Mouse (Mus musculus) hindbrain, embryonic 14.5 days (tissue): ENCODE measurements around the gene Mas1. TPM values are rescaled to one million over a fixed set of nuclear protein-coding genes. Genes with fewer than 3 reads are reported as not detected.

Source experiments
- ATAC-seq: fragments of 200-750 bp; cut with Nextera tagmentation; 2 replicates; pipeline ENCODE4 v1.8.0; 2017; ENCODE audit warnings: moderate number of reproducible peaks, mild to moderate bottlenecking, moderate TSS enrichment, moderate library complexity; ENCODE audit not compliant: low FRiP score
- DNase-seq: peaks from one replicate; pipeline ENCODE4 v3.0.0-alpha.2; 2015; ENCODE audit warnings: low spot score
- H3K27ac ChIP-seq: fragments of 300-500 bp; sonication (generic); 2 replicates; pipeline ENCODE4 v1.5.1; 2014; ENCODE audit warnings: mild to moderate bottlenecking, moderate library complexity
- H3K27me3 ChIP-seq: fragments of 300-500 bp; sonication (generic); 2 replicates; pipeline ENCODE4 v1.6.1; 2014; ENCODE audit warnings: mild to moderate bottlenecking, low read length, mixed read lengths; ENCODE audit not compliant: control insufficient read depth, insufficient read depth
- H3K36me3 ChIP-seq: fragments of 300-500 bp; sonication (generic); replicated peaks from 2 replicates; pipeline ENCODE4 v1.6.1; 2014; ENCODE audit not compliant: control insufficient read depth, insufficient read depth
- H3K4me1 ChIP-seq: fragments of 300-500 bp; sonication (generic); replicated peaks from 2 replicates; pipeline ENCODE4 v1.6.1; 2014; ENCODE audit warnings: antibody characterized with exemption, low read length, mixed read lengths; ENCODE audit not compliant: control insufficient read depth, insufficient read depth
- H3K4me2 ChIP-seq: fragments of 300-500 bp; sonication (generic); replicated peaks from 2 replicates; pipeline ENCODE4 v1.6.1; 2014; ENCODE audit warnings: mild to moderate bottlenecking, moderate library complexity
- H3K4me3 ChIP-seq: fragments of 300-500 bp; sonication (generic); replicated peaks from 2 replicates; pipeline ENCODE4 v1.5.1; 2014; ENCODE audit warnings: mild to moderate bottlenecking, low read length
- H3K9ac ChIP-seq: fragments of 300-500 bp; sonication (generic); 2 replicates; pipeline ENCODE4 v1.6.1; 2014
- H3K9me3 ChIP-seq: fragments of 300-500 bp; sonication (generic); 2 replicates; pipeline ENCODE4 v1.6.1; 2016; ENCODE audit warnings: low read length; ENCODE audit not compliant: control insufficient read depth
- WGBS: fragments of 180-500 bp; shearing (Covaris S2); extraction: QIAGEN DNeasy Blood & Tissue Kit; methylation state at CpG from one replicate; pipeline ENCODE4 v1.1.7; 2014; 5-methylcytosine and 5-hydroxymethylcytosine counted together
- polyA plus RNA-seq: library from polyadenylated mRNA; unstranded; fragments of >200 nt; fragmentation: Nextera tagmentation; extraction: Ambion mirVana; gene quantifications from 2 replicates; pipeline ENCODE4 v1.2.1, GENCODE M21; 2014

Mas1 gene
- 0.31 TPM in 1 of 2 replicates, not detected in the other for polyA plus RNA-seq

- H3K4me3 ChIP-seq = no peak within 1 kb of the TSS
- no peak for DNase-seq
- no peaks in the 10 kb centered on the region for H3K27me3 ChIP-seq
- H3K9me3 ChIP-seq = no peaks in the 10 kb centered on the region
- no peak within 1 kb of the TSS for H3K27ac ChIP-seq
- H3K9ac ChIP-seq = no peak within 1 kb of the TSS
- no peaks in the 10 kb centered on the region for H3K36me3 ChIP-seq
- no peak within 1 kb of the TSS for H3K4me2 ChIP-seq
- no peaks in the 10 kb centered on the region for H3K4me1 ChIP-seq
- no peak for ATAC-seq
- 68% methylated on average over 2 of the region's 2 CpGs for WGBS
Measured at GRCm38 (mm10) chr17:12868043-12868442, at the start of gene Mas1. Mas1 (minus strand) TSS chr17:12868143.

- peak overlapping the region; percentile 94 for H3K4me3 ChIP-seq
- ATAC-seq (peak; percentile 58), DNase-seq (peak; percentile 32)
- peaks cover 19% of the 10 kb centered on the region for H3K4me1 ChIP-seq
- H3K27me3 ChIP-seq = no peaks in the 10 kb centered on the region
- H3K9me3 ChIP-seq = no peaks in the 10 kb centered on the region
- H3K9ac ChIP-seq = peak overlapping the region; percentile 97
- peak overlapping the region; percentile 92 for H3K4me2 ChIP-seq
- peaks cover 63% of the 10 kb centered on the region for H3K36me3 ChIP-seq
- under 1% methylated on average over 40 of the region's 40 CpGs for WGBS
- H3K27ac ChIP-seq = peak overlapping the region; percentile 92
Measured at GRCm38 (mm10) chr17:12916588-12917380, 48.8 kb upstream of the Mas1 start.

DNA sequence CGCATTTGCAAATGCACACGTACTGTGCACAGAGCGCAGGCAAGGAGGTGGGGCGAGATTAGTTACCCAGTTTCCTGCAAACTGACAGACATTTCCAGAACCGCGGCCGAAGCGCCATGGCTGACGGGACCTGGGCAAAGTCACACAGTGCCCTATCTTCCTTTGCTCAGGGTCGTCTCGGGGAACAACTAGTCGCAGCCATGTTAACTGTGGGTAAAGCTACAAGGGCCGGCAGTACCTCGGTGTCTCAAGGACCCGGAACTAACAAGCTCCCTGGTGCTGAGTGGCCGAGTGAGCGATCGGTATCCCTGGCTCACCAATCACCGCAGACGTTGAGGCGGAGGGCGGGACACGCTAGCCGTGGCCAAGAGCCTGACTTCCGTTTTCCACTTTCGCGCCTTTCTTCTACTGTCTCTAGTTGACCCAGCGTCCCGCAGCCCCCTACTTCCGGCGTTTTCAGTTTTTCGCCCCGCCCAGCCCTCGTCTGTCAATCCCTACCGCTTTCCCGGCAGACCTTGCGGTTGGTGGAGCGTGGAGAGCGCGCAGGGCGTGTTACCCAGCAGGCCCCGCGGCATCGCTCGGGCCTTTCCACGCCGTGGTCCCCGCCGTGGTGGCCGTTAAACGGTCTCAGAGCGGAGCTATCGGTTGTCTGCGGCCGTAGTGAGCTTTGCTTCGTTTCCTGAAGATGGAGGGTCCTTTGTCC is 48.1 kb upstream of the Mas1 start, which contains the start of gene Mrpl18:
Gene Mrpl18, minus strand, starts transcription at position 465 of the 703 bp plus-strand sequence.
- Histone ChIP-seq H3K4me1 (peaks cover 19% of the 10 kb centered on the region), H3K9ac (peak within 1 kb of the TSS; percentile 97), H3K27ac (peak within 1 kb of the TSS; percentile 92), H3K36me3 (peaks cover 63% of the 10 kb centered on the region), H3K4me2 (peak within 1 kb of the TSS; percentile 92), H3K9me3 (no peaks in the 10 kb centered on the region), H3K27me3 (no peaks in the 10 kb centered on the region), H3K4me3 (peak within 1 kb of the TSS; percentile 94)
- WGBS = under 1% methylated on average over 56 of the region's 56 CpGs
- peak; percentile 100 for ATAC-seq
- peak; percentile 99 for DNase-seq

DNA sequence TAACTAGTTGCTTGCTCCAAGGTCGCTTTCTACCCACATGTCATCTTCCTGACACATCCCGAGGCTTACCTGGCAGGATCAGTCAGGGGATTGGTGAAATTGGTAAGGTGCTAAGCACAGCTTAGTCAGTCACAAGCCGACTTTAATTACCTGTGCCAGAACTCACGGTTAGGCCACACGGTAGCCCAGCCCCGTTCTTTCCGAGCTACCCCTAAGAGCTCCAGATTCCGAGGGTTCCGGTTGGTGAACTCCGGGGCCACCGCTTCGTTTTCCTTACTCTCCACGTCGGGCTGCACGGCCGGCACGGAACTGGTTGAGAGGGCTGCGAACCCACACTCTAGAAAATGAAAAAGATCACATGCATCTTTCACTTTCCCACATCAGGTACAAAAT is 47.5 kb upstream of the Mas1 start, which contains the start of gene Tcp1:
Gene Tcp1, plus strand, starts transcription at position 214 of the 393 bp plus-strand sequence.
- peaks cover 62% of the 10 kb centered on the region for H3K36me3 ChIP-seq
- no peaks in the 10 kb centered on the region for H3K9me3 ChIP-seq
- H3K9ac ChIP-seq = peak within 1 kb of the TSS; percentile 97
- peak within 1 kb of the TSS; percentile 92 for H3K27ac ChIP-seq
- ATAC-seq = peak; percentile 5; the same call in 1 of the 2 replicates
- peak within 1 kb of the TSS; percentile 92 for H3K4me2 ChIP-seq
- no peak for DNase-seq
- peak within 1 kb of the TSS; percentile 94 for H3K4me3 ChIP-seq
- peaks cover 19% of the 10 kb centered on the region for H3K4me1 ChIP-seq
- WGBS = 1% methylated on average over 18 of the region's 18 CpGs
- no peaks in the 10 kb centered on the region for H3K27me3 ChIP-seq

GRCm38 (mm10) chr17:12910391-12910790 is 42.4 kb upstream of the Mas1 start:
- Histone ChIP-seq H3K36me3 (peaks cover 52% of the 10 kb centered on the region), H3K4me1 (peaks cover 7% of the 10 kb centered on the region), H3K9ac (no peak overlapping the region), H3K9me3 (no peaks in the 10 kb centered on the region), H3K4me3 (no peak overlapping the region), H3K27me3 (no peaks in the 10 kb centered on the region), H3K4me2 (no peak overlapping the region), H3K27ac (no peak overlapping the region)
- WGBS = 91% methylated on average over 8 of the region's 8 CpGs
- DNase-seq (no peak), ATAC-seq (no peak)

DNA sequence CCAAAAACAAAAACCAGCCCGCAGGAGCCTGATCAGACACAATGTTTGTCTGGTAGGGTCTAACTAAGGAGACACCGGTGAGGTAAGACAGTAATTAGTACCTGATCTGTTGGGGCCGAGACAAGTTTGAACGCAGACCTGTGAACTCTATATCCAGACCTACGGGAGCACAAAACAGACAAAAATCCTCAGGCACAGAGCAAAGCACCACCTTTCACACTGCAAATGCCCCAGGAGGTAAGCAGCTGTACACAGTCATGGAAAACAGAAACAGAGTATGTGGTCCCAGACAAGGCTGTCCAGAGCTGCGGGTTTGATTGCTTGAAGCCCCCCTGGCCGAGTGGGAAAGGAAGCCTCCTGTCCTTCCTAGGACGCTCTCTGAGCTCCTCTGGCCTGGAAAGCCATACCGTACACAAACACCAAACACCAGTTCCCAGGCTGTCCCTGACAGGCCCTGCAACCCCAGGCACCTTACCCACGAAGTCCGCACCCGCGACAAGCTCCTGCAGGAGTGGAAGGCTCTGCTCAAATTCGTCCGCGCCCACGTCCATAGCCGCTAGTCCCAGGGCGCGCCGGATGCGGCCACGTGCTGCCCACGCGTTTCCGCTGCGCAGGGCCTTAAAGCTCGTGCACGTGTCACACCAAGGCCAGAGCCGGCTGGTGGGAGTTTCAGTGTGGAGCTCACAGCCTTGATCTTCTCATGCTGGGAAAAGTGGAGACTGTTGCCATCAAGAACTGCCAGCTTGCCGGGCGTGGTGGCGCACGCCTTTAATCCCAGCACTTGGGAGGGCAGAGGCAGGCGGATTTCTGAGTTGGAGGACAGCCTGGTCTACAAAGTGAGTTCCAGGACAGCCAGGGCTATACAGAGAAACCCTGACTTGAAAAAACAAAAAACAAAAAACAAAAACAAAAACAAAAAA is 41.7 kb upstream of the Mas1 start, which contains the start of gene Pnldc1:
Gene Pnldc1, minus strand, starts transcription at position 870 of the 920 bp plus-strand sequence.
- H3K36me3 ChIP-seq = peaks cover 57% of the 10 kb centered on the region
- no peak within 1 kb of the TSS for H3K27ac ChIP-seq
- no peak for DNase-seq
- ATAC-seq = no peak
- no peaks in the 10 kb centered on the region for H3K9me3 ChIP-seq
- 78% methylated on average over 35 of the region's 35 CpGs for WGBS
- H3K4me1 ChIP-seq = peaks cover under 1% of the 10 kb centered on the region
- H3K4me2 ChIP-seq = no peak within 1 kb of the TSS
- H3K9ac ChIP-seq = no peak within 1 kb of the TSS
- no peak within 1 kb of the TSS for H3K4me3 ChIP-seq
- H3K27me3 ChIP-seq = no peaks in the 10 kb centered on the region

GRCm38 (mm10) chr17:12906436-12906835 is 38.5 kb upstream of the Mas1 start:
- no peak overlapping the region for H3K27ac ChIP-seq
- ATAC-seq (no peak), DNase-seq (no peak)
- no peak overlapping the region for H3K4me3 ChIP-seq
- no peak overlapping the region for H3K4me2 ChIP-seq
- no peaks in the 10 kb centered on the region for H3K9me3 ChIP-seq
- WGBS = 93% methylated on average over 9 of the region's 9 CpGs
- H3K36me3 ChIP-seq = peaks cover 37% of the 10 kb centered on the region
- no peaks in the 10 kb centered on the region for H3K27me3 ChIP-seq
- H3K9ac ChIP-seq = no peak overlapping the region
- no peaks in the 10 kb centered on the region for H3K4me1 ChIP-seq

GRCm38 (mm10) chr17:12905810-12906209 is 37.9 kb upstream of the Mas1 start:
- H3K27ac ChIP-seq = no peak overlapping the region
- H3K4me3 ChIP-seq = no peak overlapping the region
- H3K27me3 ChIP-seq = no peaks in the 10 kb centered on the region
- DNase-seq (no peak), ATAC-seq (no peak)
- 88% methylated on average over 4 of the region's 4 CpGs for WGBS
- no peaks in the 10 kb centered on the region for H3K4me1 ChIP-seq
- H3K9me3 ChIP-seq = no peaks in the 10 kb centered on the region
- H3K36me3 ChIP-seq = peaks cover 32% of the 10 kb centered on the region
- no peak overlapping the region for H3K4me2 ChIP-seq
- H3K9ac ChIP-seq = no peak overlapping the region
